Mouse (Mus musculus) lung, adult 2 months (tissue): ENCODE measurements around the gene Sfxn2.

Source experiments
- CTCF ChIP-seq: fragments of 200-500 bp; IDR thresholded peaks from 2 replicates; pipeline ENCODE4 v1.5.1; 2011; ENCODE audit warnings: mild to moderate bottlenecking, low read length, control low read depth; ENCODE audit not compliant: insufficient read depth
- POLR2A ChIP-seq: fragments of 200-500 bp; IDR thresholded peaks from 2 replicates; pipeline ENCODE4 v1.6.1; 2011; ENCODE audit warnings: low read depth, mild to moderate bottlenecking, control low read depth, low read length, borderline replicate concordance; ENCODE audit errors: extremely low read depth

DNA sequence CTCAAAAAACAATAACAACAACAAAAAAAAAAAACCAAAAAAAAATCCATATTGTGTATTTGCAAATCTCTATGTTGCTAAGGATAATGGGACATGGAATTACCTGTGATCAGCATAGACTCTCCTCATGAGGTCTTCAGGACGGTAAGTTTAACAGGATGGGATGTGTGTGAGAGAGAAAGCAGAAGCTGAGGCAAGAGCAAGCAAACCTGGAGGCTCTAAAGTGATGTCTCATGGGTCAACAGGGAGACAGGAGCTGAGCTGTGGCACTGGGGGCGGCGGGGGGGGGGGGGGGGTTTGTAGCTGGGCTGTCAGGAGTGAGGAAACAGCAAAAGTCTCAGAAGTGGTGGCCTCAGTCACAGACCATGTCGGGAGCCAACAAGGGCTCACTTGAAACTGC lies 20.7 kb upstream of the Sfxn2 start:
- TF ChIP-seq CTCF (no peak), POLR2A (no peak)
